Mouse (Mus musculus): ENCODE data around the gene Narfl. TPM values are rescaled to one million over a fixed set of nuclear protein-coding genes. Genes with fewer than 3 reads are reported as not detected.
"Not testable (repeated sequence)": the region's sequence is repeated elsewhere in the genome, so short reads cannot be mapped to it uniquely, and the experiment has no call there.

The Narfl gene
- polyA plus RNA-seq, 1 experiment = 43.5 TPM

- no peak for DNase-seq
- no peak for TF ChIP-seq CTCF (IDR thresholded peaks at IDR 0.05; ENCODE audit: borderline replicate concordance, insufficient read depth, low read depth, low read length)
- 48% methylated on average over 3 of the region's 3 CpGs for WGBS
- Histone ChIP-seq H3K27ac (ENCODE audit: insufficient read depth, low read length) (no peak within 1 kb of the TSS), H3K4me3 (replicated peaks; ENCODE audit: insufficient read depth, low read depth, low read length) (no peak within 1 kb of the TSS), H3K27me3 (ENCODE audit: control insufficient read depth, insufficient read depth, low read length) (no peaks in the 10 kb centered on the region), H3K4me1 (ENCODE audit: control insufficient read depth, insufficient read depth, low read length) (peaks cover 8% of the 10 kb centered on the region; the same call in 1 of the 2 replicates)
Observed at GRCm38 (mm10) chr17:25735745-25736144, 37.8 kb upstream of the Narfl start, which contains the start of gene Mslnl. Gene Mslnl (plus strand): TSS chr17:25736042.

DNA sequence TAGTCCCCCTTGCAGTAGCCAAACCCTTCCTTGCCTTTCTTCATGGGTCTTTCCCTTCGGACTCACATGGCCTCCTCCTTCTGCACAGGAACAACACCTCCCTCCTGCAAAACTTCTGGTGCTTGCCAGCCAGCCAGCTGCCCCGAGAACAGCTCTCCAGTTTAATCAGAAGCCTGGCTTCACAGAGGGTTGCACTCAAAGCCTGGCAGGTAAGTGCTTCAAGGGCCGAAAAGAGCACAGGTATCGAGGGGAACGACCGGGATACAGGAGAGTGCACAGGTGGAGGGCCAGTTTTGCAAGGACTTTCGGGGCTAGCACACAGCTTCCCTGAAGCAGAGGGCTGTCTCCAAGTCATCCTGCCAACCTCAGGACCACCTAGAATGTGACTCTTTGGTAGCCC is 34.7 kb upstream of the Narfl start:
- no peak overlapping the region for H3K4me3 ChIP-seq (replicated peaks; ENCODE audit: insufficient read depth, low read depth, low read length)
- 68% methylated on average over 7 of the region's 7 CpGs for WGBS
- H3K27me3 ChIP-seq (ENCODE audit: control insufficient read depth, insufficient read depth, low read length) = no peaks in the 10 kb centered on the region
- H3K4me1 ChIP-seq (ENCODE audit: control insufficient read depth, insufficient read depth, low read length) = peaks cover 8% of the 10 kb centered on the region; the same call in 1 of the 2 replicates
- H3K27ac ChIP-seq (ENCODE audit: insufficient read depth, low read length) = no peak overlapping the region
- no peak for DNase-seq
- TF ChIP-seq POLR2A (IDR thresholded peaks at IDR 0.05; ENCODE audit: borderline replicate concordance, insufficient read depth, low read length) (no peak), CTCF (IDR thresholded peaks at IDR 0.05; ENCODE audit: borderline replicate concordance, insufficient read depth, low read depth, low read length) (no peak)

GRCm38 (mm10) chr17:25741471-25741870 is 32.1 kb upstream of the Narfl start:
- H3K4me3 ChIP-seq (replicated peaks; ENCODE audit: insufficient read depth, low read depth, low read length); H3K27ac ChIP-seq (ENCODE audit: insufficient read depth, low read length); H3K4me1 ChIP-seq (ENCODE audit: control insufficient read depth, insufficient read depth, low read length); DNase-seq; H3K27me3 ChIP-seq (ENCODE audit: control insufficient read depth, insufficient read depth, low read length): not testable (repeated sequence)
- 62% methylated on average over 12 of the region's 12 CpGs for WGBS

DNA sequence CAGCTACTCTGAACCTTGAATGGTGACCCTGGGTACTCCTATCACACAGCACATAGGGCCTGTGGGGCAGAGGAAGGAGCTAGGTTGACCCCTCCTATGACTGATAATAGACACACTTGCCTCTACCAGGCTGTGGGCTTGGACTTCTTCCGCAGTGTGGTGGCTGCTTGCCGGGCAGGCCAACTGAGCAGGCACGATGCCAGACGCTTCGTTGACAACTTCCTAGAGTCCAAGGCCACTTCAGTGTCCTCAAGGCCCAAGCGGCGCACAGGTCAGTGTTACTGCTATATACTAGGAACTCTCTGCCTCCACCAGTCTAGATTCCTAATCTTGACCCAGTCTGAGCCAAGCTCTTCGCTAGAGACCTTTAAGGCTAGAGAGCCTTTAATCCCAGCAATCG is 29.7 kb upstream of the Narfl start:
- Histone ChIP-seq H3K4me1 (ENCODE audit: control insufficient read depth, insufficient read depth, low read length) (no peaks in the 10 kb centered on the region), H3K27me3 (ENCODE audit: control insufficient read depth, insufficient read depth, low read length) (no peaks in the 10 kb centered on the region), H3K27ac (ENCODE audit: insufficient read depth, low read length) (no peak overlapping the region), H3K4me3 (replicated peaks; ENCODE audit: insufficient read depth, low read depth, low read length) (no peak overlapping the region)
- WGBS = 70% methylated on average over 9 of the region's 9 CpGs
- no peak for DNase-seq
- TF ChIP-seq POLR2A (IDR thresholded peaks at IDR 0.05; ENCODE audit: borderline replicate concordance, insufficient read depth, low read length) (no peak), CTCF (IDR thresholded peaks at IDR 0.05; ENCODE audit: borderline replicate concordance, insufficient read depth, low read depth, low read length) (no peak)

DNA sequence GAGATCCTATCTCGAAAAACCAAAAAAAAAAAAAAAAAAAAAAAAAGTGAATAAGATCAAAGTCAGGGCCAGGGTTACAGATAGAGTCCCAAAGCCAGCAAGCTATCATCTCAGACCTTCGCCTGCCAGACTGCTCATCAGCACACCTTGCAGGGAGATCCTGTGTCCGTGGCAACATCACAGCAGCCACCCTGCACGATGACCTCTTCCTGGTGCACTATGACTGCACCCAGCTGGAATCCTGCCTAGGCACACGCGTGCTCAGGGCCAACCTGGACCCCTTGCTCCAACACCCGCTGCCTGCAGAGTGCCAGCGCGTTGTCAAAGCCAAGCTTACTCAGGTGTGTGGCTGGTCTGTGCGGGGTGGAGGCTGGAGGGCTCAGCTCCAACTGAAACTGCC is 29.3 kb upstream of the Narfl start:
- no peaks in the 10 kb centered on the region for H3K27me3 ChIP-seq (ENCODE audit: control insufficient read depth, insufficient read depth, low read length)
- 55% methylated on average over 10 of the region's 10 CpGs for WGBS
- TF ChIP-seq POLR2A (IDR thresholded peaks at IDR 0.05; ENCODE audit: borderline replicate concordance, insufficient read depth, low read length) (no peak), CTCF (IDR thresholded peaks at IDR 0.05; ENCODE audit: borderline replicate concordance, insufficient read depth, low read depth, low read length) (no peak)
- H3K27ac ChIP-seq (ENCODE audit: insufficient read depth, low read length) = no peak overlapping the region
- H3K4me3 ChIP-seq (replicated peaks; ENCODE audit: insufficient read depth, low read depth, low read length) = no peak overlapping the region
- DNase-seq = no peak
- H3K4me1 ChIP-seq (ENCODE audit: control insufficient read depth, insufficient read depth, low read length) = no peaks in the 10 kb centered on the region

- H3K4me1 ChIP-seq (ENCODE audit: control insufficient read depth, insufficient read depth, low read length) = no peaks in the 10 kb centered on the region
- WGBS = 93% methylated on average over 4 of the region's 4 CpGs
- no peak overlapping the region for H3K4me3 ChIP-seq (replicated peaks; ENCODE audit: insufficient read depth, low read depth, low read length)
- TF ChIP-seq POLR2A (IDR thresholded peaks at IDR 0.05; ENCODE audit: borderline replicate concordance, insufficient read depth, low read length) = no peak
- TF ChIP-seq CTCF (IDR thresholded peaks at IDR 0.05; ENCODE audit: borderline replicate concordance, insufficient read depth, low read depth, low read length) = no peak
- no peak overlapping the region for H3K27ac ChIP-seq (ENCODE audit: insufficient read depth, low read length)
- no peak for DNase-seq
- no peaks in the 10 kb centered on the region for H3K27me3 ChIP-seq (ENCODE audit: control insufficient read depth, insufficient read depth, low read length)
Observed at GRCm38 (mm10) chr17:25748238-25748637, 25.3 kb upstream of the Narfl start.

- no peak overlapping the region for H3K4me3 ChIP-seq (replicated peaks; ENCODE audit: insufficient read depth, low read depth, low read length)
- no peaks in the 10 kb centered on the region for H3K4me1 ChIP-seq (ENCODE audit: control insufficient read depth, insufficient read depth, low read length)
- TF ChIP-seq CTCF (IDR thresholded peaks at IDR 0.05; ENCODE audit: borderline replicate concordance, insufficient read depth, low read depth, low read length) = no peak
- no peak for TF ChIP-seq POLR2A (IDR thresholded peaks at IDR 0.05; ENCODE audit: borderline replicate concordance, insufficient read depth, low read length)
- H3K27ac ChIP-seq (ENCODE audit: insufficient read depth, low read length) = no peak overlapping the region
- 75% methylated on average over 6 of the region's 6 CpGs for WGBS
- DNase-seq = no peak
- no peaks in the 10 kb centered on the region for H3K27me3 ChIP-seq (ENCODE audit: control insufficient read depth, insufficient read depth, low read length)
Observed at GRCm38 (mm10) chr17:25749314-25749713, 24.3 kb upstream of the Narfl start.

DNA sequence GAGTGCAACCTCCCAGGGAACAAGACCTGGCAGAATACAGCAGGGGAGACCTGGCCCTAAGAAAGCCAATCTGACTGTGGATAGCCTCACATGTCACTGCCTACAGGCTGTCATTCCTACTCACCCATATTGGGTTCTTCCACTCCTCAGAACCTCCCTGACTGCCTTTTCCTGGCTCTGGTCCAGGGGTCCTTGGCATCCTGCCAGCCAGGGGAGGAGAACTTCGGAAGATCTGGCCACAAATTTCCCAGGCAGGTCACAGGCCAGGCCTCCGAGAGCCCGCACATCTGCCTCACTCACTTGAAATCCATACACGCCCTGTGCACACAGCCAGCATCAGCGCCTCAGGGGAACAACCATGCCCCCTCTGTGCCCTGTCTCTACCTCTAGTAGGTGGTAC is 22.1 kb upstream of the Narfl start:
- Histone ChIP-seq H3K27me3 (ENCODE audit: control insufficient read depth, insufficient read depth, low read length) (no peaks in the 10 kb centered on the region), H3K4me1 (ENCODE audit: control insufficient read depth, insufficient read depth, low read length) (no peaks in the 10 kb centered on the region), H3K27ac (ENCODE audit: insufficient read depth, low read length) (no peak overlapping the region), H3K4me3 (replicated peaks; ENCODE audit: insufficient read depth, low read depth, low read length) (no peak overlapping the region)
- TF ChIP-seq POLR2A (IDR thresholded peaks at IDR 0.05; ENCODE audit: borderline replicate concordance, insufficient read depth, low read length) (no peak), CTCF (IDR thresholded peaks at IDR 0.05; ENCODE audit: borderline replicate concordance, insufficient read depth, low read depth, low read length) (no peak)
- WGBS = 24% methylated on average over 5 of the region's 5 CpGs
- no peak for DNase-seq

- WGBS = 74% methylated on average over 9 of the region's 9 CpGs
- no peak for DNase-seq
- Histone ChIP-seq H3K27ac (ENCODE audit: insufficient read depth, low read length) (no peak within 1 kb of the TSS), H3K4me3 (replicated peaks; ENCODE audit: insufficient read depth, low read depth, low read length) (no peak within 1 kb of the TSS), H3K4me1 (ENCODE audit: control insufficient read depth, insufficient read depth, low read length) (no peaks in the 10 kb centered on the region), H3K27me3 (ENCODE audit: control insufficient read depth, insufficient read depth, low read length) (no peaks in the 10 kb centered on the region)
- TF ChIP-seq CTCF (IDR thresholded peaks at IDR 0.05; ENCODE audit: borderline replicate concordance, insufficient read depth, low read depth, low read length) (no peak), POLR2A (IDR thresholded peaks at IDR 0.05; ENCODE audit: borderline replicate concordance, insufficient read depth, low read length) (no peak)
Observed at GRCm38 (mm10) chr17:25754241-25754640, 19.3 kb upstream of the Narfl start, which contains the start of gene Msln. Gene Msln (minus strand): TSS chr17:25754378.

All from cerebellum, adult 2 months (tissue).